Mouse (Mus musculus) stomach, embryonic 16.5 days (tissue): ENCODE data around the gene Actl6b. TPM values are rescaled to one million over a fixed set of nuclear protein-coding genes. Genes with fewer than 3 reads are reported as not detected.
"Not testable (repeated sequence)": the region's sequence is repeated elsewhere in the genome, so short reads cannot be mapped to it uniquely, and the experiment has no call there.

Experiments used
- ATAC-seq: fragments of 200-750 bp; cut with Nextera tagmentation; 2 replicates; pipeline ENCODE4 v1.8.0; 2017; ENCODE audit warnings: moderate number of reproducible peaks, moderate TSS enrichment; ENCODE audit not compliant: insufficient read depth, low FRiP score
- H3K27ac ChIP-seq: fragments of 300-500 bp; sonication (generic); 2 replicates; pipeline ENCODE4 v1.5.1; 2014; ENCODE audit warnings: low read length
- H3K27me3 ChIP-seq: fragments of 300-500 bp; sonication (generic); 2 replicates; pipeline ENCODE4 v1.6.1; 2014; ENCODE audit warnings: low read length, control low read depth, mixed read lengths; ENCODE audit not compliant: control insufficient read depth, insufficient read depth
- H3K36me3 ChIP-seq: fragments of 300-500 bp; sonication (generic); 2 replicates; pipeline ENCODE4 v1.6.1; 2014; ENCODE audit warnings: low read length; ENCODE audit not compliant: control insufficient read depth, insufficient read depth
- H3K4me1 ChIP-seq: fragments of 300-500 bp; sonication (generic); 2 replicates; pipeline ENCODE4 v1.6.1; 2014; ENCODE audit warnings: low read length, control low read depth, mixed read lengths; ENCODE audit not compliant: control insufficient read depth, insufficient read depth
- H3K4me2 ChIP-seq: fragments of 300-500 bp; sonication (generic); 2 replicates; pipeline ENCODE4 v1.6.1; 2014; ENCODE audit warnings: low read depth, low read length, mixed read lengths
- H3K4me3 ChIP-seq: fragments of 300-500 bp; sonication (generic); replicated peaks from 2 replicates; pipeline ENCODE4 v1.5.1; 2014; ENCODE audit warnings: mild to moderate bottlenecking, low read length
- H3K9ac ChIP-seq: fragments of 300-500 bp; sonication (generic); 2 replicates; pipeline ENCODE4 v1.6.1; 2014; ENCODE audit warnings: low read length
- H3K9me3 ChIP-seq: fragments of 300-500 bp; sonication (generic); replicated peaks from 2 replicates; pipeline ENCODE4 v1.6.1; 2016; ENCODE audit warnings: low read length, control low read depth; ENCODE audit not compliant: control insufficient read depth
- WGBS: fragments of 180-500 bp; shearing (Covaris S2); extraction: QIAGEN DNeasy Blood & Tissue Kit; methylation state at CpG from one replicate; pipeline ENCODE4 v1.1.7; 2014; 5-methylcytosine and 5-hydroxymethylcytosine counted together
- microRNA-seq: library from miRNA; unstranded; fragments of <30 nt; microRNA quantifications from one replicate; pipeline ENCODE4, GENCODE M21; 2016
- polyA plus RNA-seq: library from polyadenylated mRNA; unstranded; fragments of >200 nt; fragmentation: Nextera tagmentation; extraction: Ambion mirVana; gene quantifications from 2 replicates; pipeline ENCODE4 v1.2.1, GENCODE M21; 2015

Gene Actl6b
- polyA plus RNA-seq, 1 experiment from 2014 or later = 3.6 TPM

DNA sequence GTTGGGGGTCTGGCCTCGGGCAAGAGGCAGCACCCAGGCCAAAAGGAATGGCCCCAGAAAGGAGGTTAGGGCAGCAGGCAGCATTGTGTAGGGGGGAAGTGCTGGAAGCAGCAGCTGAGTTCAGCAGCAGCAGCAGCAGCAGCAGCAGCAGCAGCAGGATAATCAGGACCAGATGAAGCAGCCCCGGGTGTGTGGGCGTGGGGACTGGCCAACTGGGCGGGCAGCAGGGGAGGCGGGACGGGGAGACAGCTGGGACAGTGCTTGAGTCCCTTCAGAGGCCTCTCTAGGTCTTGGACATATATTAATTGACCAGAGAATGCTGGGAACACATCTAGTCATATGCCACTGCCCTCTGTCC lies 57.9 kb downstream of the Actl6b start:
- Histone ChIP-seq H3K4me1 (peaks cover 50% of the 10 kb centered on the region), H3K27me3 (no peaks in the 10 kb centered on the region), H3K4me3 (peak overlapping the region; percentile 48), H3K9me3 (no peaks in the 10 kb centered on the region), H3K4me2 (peak overlapping the region; percentile 54), H3K27ac (peak overlapping the region; percentile 95), H3K36me3 (no peaks in the 10 kb centered on the region), H3K9ac (peak overlapping the region; percentile 71)
- 12% methylated on average over 6 of the region's 6 CpGs for WGBS
- peak; percentile 65; the same call in 1 of the 2 replicates for ATAC-seq

DNA sequence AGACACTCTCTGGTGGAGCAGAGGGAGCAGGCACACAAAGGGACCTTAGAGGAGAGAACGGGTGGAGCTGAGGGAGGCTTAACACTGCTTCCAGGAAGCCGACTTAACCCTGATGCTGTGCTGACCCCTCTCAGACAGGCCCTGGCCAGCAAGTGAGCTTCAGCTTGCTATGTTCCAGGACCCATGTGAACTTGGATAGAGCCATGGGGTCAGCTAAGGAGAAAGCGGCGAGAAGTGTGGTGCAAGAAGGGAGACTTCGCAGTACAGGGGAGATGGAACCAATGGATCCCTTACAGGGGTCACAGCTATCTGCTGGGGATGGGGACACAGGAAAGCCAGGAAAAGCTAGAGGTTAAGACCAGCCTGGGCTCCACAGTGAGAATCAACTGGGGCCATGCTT lies 59.8 kb downstream of the Actl6b start:
- no peak for ATAC-seq
- H3K36me3 ChIP-seq = no peaks in the 10 kb centered on the region
- H3K9me3 ChIP-seq = no peaks in the 10 kb centered on the region
- H3K9ac ChIP-seq = peak overlapping the region; percentile 6
- H3K27me3 ChIP-seq = no peaks in the 10 kb centered on the region
- WGBS = 72% methylated on average over 5 of the region's 5 CpGs
- H3K27ac ChIP-seq = peak overlapping the region; percentile 95
- no peak overlapping the region for H3K4me2 ChIP-seq
- H3K4me3 ChIP-seq = no peak overlapping the region
- H3K4me1 ChIP-seq = peaks cover 48% of the 10 kb centered on the region

DNA sequence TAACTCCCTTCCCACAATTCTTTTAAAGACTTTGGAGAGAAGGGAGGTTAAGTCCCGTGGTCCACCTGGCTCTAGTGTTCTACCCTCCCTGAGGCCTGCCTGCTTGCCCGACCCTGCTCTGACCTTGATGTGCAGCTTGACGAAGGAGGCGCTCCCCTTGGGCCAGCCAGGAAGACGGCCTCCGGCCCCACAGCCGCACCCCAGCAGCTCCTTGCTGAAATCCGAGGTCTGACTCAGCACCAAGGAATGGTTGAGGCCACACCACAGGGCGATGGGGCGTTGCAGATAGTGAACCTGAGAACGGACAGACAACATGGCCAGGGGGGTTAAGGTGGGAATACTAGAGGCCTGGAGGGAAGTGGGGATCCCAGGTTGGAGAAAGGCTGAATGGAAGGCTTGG lies 60.2 kb downstream of the Actl6b start, which contains the start of gene Pcolce:
TSS of gene Pcolce (minus strand) at position 235 of the 400 bp plus-strand sequence.
- 35% methylated on average over 11 of the region's 11 CpGs for WGBS
- Histone ChIP-seq H3K27ac (peak within 1 kb of the TSS; percentile 95), H3K36me3 (no peaks in the 10 kb centered on the region), H3K9me3 (no peaks in the 10 kb centered on the region), H3K27me3 (no peaks in the 10 kb centered on the region), H3K4me3 (no peak within 1 kb of the TSS), H3K4me2 (no peak within 1 kb of the TSS), H3K9ac (peak within 1 kb of the TSS; percentile 6), H3K4me1 (peaks cover 43% of the 10 kb centered on the region)
- ATAC-seq = peak; percentile 75; the same call in 1 of the 2 replicates

DNA sequence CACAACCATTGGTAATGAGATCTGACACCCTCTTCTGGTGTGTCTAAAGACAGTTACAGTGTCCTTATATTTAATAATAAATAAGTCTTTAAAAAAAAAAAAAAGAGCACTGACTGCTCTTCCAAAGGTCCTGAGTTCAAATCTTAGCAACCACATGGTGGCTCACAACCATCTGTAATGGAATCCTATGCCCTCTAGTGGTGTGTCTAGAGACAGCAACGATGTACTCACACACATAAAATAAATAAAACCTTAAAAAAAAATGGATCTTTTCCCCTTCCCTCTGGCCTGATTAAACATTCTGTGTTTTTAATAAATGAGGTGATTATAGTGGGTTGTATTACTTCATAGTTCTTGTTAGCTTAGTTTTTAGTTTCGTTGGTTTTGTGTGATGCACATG lies 61.6 kb downstream of the Actl6b start:
- not testable (repeated sequence) for H3K27ac ChIP-seq, H3K4me2 ChIP-seq, H3K9me3 ChIP-seq, H3K9ac ChIP-seq, H3K4me3 ChIP-seq, ATAC-seq, H3K27me3 ChIP-seq, H3K36me3 ChIP-seq
- 77% methylated on average over 2 of the region's 2 CpGs for WGBS
- peaks cover 33% of the 10 kb centered on the region for H3K4me1 ChIP-seq

DNA sequence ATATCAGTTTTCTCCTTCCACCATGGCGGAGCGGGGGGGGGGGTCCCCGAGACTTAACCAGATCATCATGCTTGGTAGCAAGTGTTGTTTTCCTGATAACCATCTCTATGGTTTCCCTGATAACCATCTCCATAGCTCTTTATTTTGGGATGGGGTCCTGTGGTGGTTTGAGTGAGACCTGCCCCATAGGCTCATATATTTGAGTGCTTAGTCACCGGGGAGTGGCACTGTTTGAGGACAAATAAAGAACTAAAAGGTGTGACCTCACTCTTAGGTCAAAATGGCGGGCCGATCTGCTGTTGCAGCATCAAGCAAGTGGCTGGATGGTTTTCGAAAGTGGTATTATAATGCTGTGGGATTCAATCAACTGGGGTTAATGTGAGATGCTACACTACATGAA lies 62.0 kb downstream of the Actl6b start:
- no peak overlapping the region for H3K4me2 ChIP-seq
- H3K9ac ChIP-seq = no peak overlapping the region
- WGBS = 73% methylated on average over 7 of the region's 7 CpGs
- H3K4me3 ChIP-seq = no peak overlapping the region
- no peaks in the 10 kb centered on the region for H3K9me3 ChIP-seq
- H3K36me3 ChIP-seq = no peaks in the 10 kb centered on the region
- H3K27me3 ChIP-seq = no peaks in the 10 kb centered on the region
- ATAC-seq = no peak
- no peak overlapping the region; the same call in 1 of the 2 replicates for H3K27ac ChIP-seq
- peaks cover 29% of the 10 kb centered on the region for H3K4me1 ChIP-seq

Small RNA genes lying within 50 kb of the gene (microRNA-seq; reads per million reads assigned to microRNA genes)
- not detected for gene Mir6418

Other genes starting within 250 kb of the Actl6b start
- gene Srrt, start 245.8 kb upstream of the Actl6b start, polyA plus RNA-seq = 113 and 116 TPM in 2 replicates
- gene Trip6, start 239.1 kb upstream of the Actl6b start, polyA plus RNA-seq = 77.6 and 77.8 TPM in 2 replicates
- gene Slc12a9, start 219.9 kb upstream of the Actl6b start, polyA plus RNA-seq = 12.6 and 13.7 TPM in 2 replicates
- gene Ephb4, start 203.4 kb upstream of the Actl6b start, polyA plus RNA-seq = 31.3 and 31.6 TPM in 2 replicates
- gene Zan, start 76.5 kb upstream of the Actl6b start, polyA plus RNA-seq = 0.99 TPM in 2 replicates
- 46.4 and 48.1 TPM in 2 replicates for gene Pop7, start 51.0 kb upstream of the Actl6b start, polyA plus RNA-seq
- gene Gigyf1, start 35.0 kb upstream of the Actl6b start, polyA plus RNA-seq = 7.7 and 9.0 TPM in 2 replicates
- gene Epo, start 20.3 kb upstream of the Actl6b start, polyA plus RNA-seq = not detected in 2 replicates
- 257 and 284 TPM in 2 replicates for gene Gnb2, start 20.0 kb upstream of the Actl6b start, polyA plus RNA-seq
- gene Tfr2, start 16.3 kb downstream of the Actl6b start, polyA plus RNA-seq = 2.7 and 3.4 TPM in 2 replicates
- 23.8 and 24.3 TPM in 2 replicates for gene Mospd3, start 47.5 kb downstream of the Actl6b start, polyA plus RNA-seq
- 150 and 153 TPM in 2 replicates for gene Pcolce, start 60.3 kb downstream of the Actl6b start, polyA plus RNA-seq
- 0.09 and 0.27 TPM in 2 replicates for gene Fbxo24, start 75.5 kb downstream of the Actl6b start, polyA plus RNA-seq
- 36.4 and 39.4 TPM in 2 replicates for gene Lrch4, start 75.6 kb downstream of the Actl6b start, polyA plus RNA-seq
- gene Gm20605, start 75.7 kb downstream of the Actl6b start, polyA plus RNA-seq = 9.4 and 12.2 TPM in 2 replicates
- 6.8 and 9.4 TPM in 2 replicates for gene Sap25, start 87.8 kb downstream of the Actl6b start, polyA plus RNA-seq
- gene Irs3, start 92.2 kb downstream of the Actl6b start, polyA plus RNA-seq = 0.14 and 0.19 TPM in 2 replicates
- gene Agfg2, start 131.2 kb downstream of the Actl6b start, polyA plus RNA-seq = 16.3 and 19.0 TPM in 2 replicates
- 2.7 and 3.1 TPM in 2 replicates for gene Nyap1, start 188.1 kb downstream of the Actl6b start, polyA plus RNA-seq
- 115 and 119 TPM in 2 replicates for gene Tsc22d4, start 192.2 kb downstream of the Actl6b start, polyA plus RNA-seq
- gene Ppp1r35, start 225.3 kb downstream of the Actl6b start, polyA plus RNA-seq = 9.4 and 17.0 TPM in 2 replicates
- 7.4 and 8.2 TPM in 2 replicates for gene Mepce, start 234.1 kb downstream of the Actl6b start, polyA plus RNA-seq
- 15.4 and 18.0 TPM in 2 replicates for gene Zcwpw1, start 234.3 kb downstream of the Actl6b start, polyA plus RNA-seq